Mouse (Mus musculus): ENCODE measurements around the gene Zfp710. TPM values are rescaled to one million over a fixed set of nuclear protein-coding genes. Genes with fewer than 3 reads are reported as not detected.
A peak's percentile ranks its signal among the peaks of the same experiment; 100 is the strongest.

Gene Zfp710
- total and polyA plus RNA-seq, 3 experiments, result 7.6 to 16.2 (median 14.4) TPM

DNA sequence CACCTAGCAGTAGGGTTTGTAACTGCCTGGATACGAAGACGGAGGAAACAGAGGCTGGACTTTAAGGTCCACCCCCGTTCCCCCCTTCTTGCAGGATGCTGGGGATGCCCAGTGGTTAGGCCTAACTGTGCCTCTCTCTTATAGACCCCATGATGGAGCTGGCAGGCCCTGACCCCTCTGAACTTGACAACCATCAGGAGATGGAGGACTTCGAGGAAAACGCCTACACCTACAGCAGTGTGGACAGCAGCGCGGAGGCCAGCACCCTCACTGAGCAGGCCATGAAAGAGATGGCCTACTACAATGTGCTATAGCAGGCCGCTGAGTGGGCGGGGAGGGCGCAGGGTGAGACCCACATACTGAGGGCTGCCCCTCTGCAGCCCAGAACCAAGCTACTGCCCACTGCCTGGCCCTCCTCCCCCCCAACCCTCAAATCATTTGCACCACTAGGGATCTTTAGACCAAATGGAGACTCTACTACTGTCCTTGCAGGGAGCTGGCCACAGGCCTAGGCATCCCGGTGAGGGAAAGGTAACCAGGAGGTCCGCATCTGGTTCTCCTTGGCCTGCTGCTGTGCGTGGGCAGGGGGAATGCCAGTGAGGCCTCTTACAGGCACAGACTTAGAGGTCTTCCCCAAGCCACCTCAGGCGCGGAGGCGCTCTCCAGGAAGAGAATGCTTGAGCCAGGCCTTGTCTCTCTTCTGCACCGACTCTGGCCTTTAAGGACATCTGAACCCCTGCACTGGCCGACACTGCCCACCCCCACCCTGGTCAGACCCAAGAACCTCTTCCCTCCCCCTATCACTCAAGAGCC, 65.8 kb downstream of the Zfp710 start:
- H3K4me3 ChIP-seq (replicated peaks in 1 of 3; ENCODE audit: low read depth in 2 of 3, low read length in 2 of 3, poor library complexity in 1 of 3), result no peak overlapping the region
- peak overlapping the region; percentile 77 for H3K27ac ChIP-seq (ENCODE audit: insufficient read depth, low read depth)
- 0 out of 2 replicates have a peak overlapping the region, but pooled peaks have one; percentile 7 for H3K4me2 ChIP-seq (ENCODE audit: insufficient read depth, low read depth, poor library complexity, severe bottlenecking)
- dilution Hi-C loops (cut with MboI; ENCODE audit: extremely low pct_ligation_motif_present, extremely low pct_unique_long_range_greater_than_20kb, low sequenced_read_pairs), result no loop called here
- peaks cover 20 to 68% of the 10 kb centered on the region in 2 experiments for H3K4me1 ChIP-seq (ENCODE audit: control insufficient read depth in 1 of 2, insufficient read depth in 2 of 2)
- no peaks in the 10 kb centered on the region for H3K79me2 ChIP-seq (replicated peaks; ENCODE audit: control insufficient read depth, extremely low read depth, insufficient read depth, poor library complexity, severe bottlenecking)
- H3K9ac ChIP-seq (ENCODE audit: insufficient read depth, low read depth), result no peak overlapping the region
- no peaks in the 10 kb centered on the region for H3K27me3 ChIP-seq (replicated peaks)
- in situ Hi-C loops (cut with MboI; ENCODE audit: low pct_ligation_motif_present, low pct_unique_long_range_greater_than_20kb, low sequenced_read_pairs), result no loop called here
- no peak for DNase-seq (ENCODE audit: extremely low read depth)
- TF ChIP-seq BHLHE40 (IDR thresholded peaks at IDR 0.05; ENCODE audit: low read depth, low read length), result no peak
- no peak for TF ChIP-seq E2F4 (IDR thresholded peaks at IDR 0.05; ENCODE audit: insufficient replicate concordance, low read depth, low read length)
- no peak for TF ChIP-seq ZC3H11A (IDR thresholded peaks at IDR 0.05; ENCODE audit: low read depth, low read length)
- TF ChIP-seq SIN3A (IDR thresholded peaks at IDR 0.05; ENCODE audit: low read length), result no peak
- no peak for TF ChIP-seq ZKSCAN1 (IDR thresholded peaks at IDR 0.05; ENCODE audit: borderline replicate concordance, low read depth, low read length)
- TF ChIP-seq TCF12 (IDR thresholded peaks at IDR 0.05; ENCODE audit: low read depth, low read length), result no peak
- no peak for TF ChIP-seq MYC (IDR thresholded peaks at IDR 0.05; ENCODE audit: low read depth, low read length)
- no peak for TF ChIP-seq CHD1 (IDR thresholded peaks at IDR 0.05; ENCODE audit: low read depth, low read length)
- TF ChIP-seq MAZ (IDR thresholded peaks at IDR 0.05; ENCODE audit: low read depth, low read length), result no peak
- no peak for TF ChIP-seq CHD2 (IDR thresholded peaks at IDR 0.05; ENCODE audit: low read length)
- TF ChIP-seq RAD21 (IDR thresholded peaks at IDR 0.05; ENCODE audit: low read depth, low read length), result no peak
- TF ChIP-seq TBP (conservative IDR thresholded peaks at IDR 0.05; ENCODE audit: low read depth, low read length), result no peak
- no peak for TF ChIP-seq JUND (conservative IDR thresholded peaks at IDR 0.05; ENCODE audit: low read depth, low read length)
- TF ChIP-seq PAX5 (IDR thresholded peaks at IDR 0.05; ENCODE audit: low read length), result no peak
- TF ChIP-seq ZNF384 (IDR thresholded peaks at IDR 0.05; ENCODE audit: low read depth, low read length), result no peak
- no peak for TF ChIP-seq RCOR1 (conservative IDR thresholded peaks at IDR 0.05; ENCODE audit: low read depth, low read length)
- peaks cover 53 to 77% of the 10 kb centered on the region in 2 experiments for H3K36me3 ChIP-seq (replicated peaks in 1 of 2; ENCODE audit: control insufficient read depth in 1 of 2, insufficient read depth in 1 of 2, low read length in 1 of 2)
- H3K9me3 ChIP-seq (replicated peaks; ENCODE audit: low read length), result peaks cover 6% of the 10 kb centered on the region

DNA sequence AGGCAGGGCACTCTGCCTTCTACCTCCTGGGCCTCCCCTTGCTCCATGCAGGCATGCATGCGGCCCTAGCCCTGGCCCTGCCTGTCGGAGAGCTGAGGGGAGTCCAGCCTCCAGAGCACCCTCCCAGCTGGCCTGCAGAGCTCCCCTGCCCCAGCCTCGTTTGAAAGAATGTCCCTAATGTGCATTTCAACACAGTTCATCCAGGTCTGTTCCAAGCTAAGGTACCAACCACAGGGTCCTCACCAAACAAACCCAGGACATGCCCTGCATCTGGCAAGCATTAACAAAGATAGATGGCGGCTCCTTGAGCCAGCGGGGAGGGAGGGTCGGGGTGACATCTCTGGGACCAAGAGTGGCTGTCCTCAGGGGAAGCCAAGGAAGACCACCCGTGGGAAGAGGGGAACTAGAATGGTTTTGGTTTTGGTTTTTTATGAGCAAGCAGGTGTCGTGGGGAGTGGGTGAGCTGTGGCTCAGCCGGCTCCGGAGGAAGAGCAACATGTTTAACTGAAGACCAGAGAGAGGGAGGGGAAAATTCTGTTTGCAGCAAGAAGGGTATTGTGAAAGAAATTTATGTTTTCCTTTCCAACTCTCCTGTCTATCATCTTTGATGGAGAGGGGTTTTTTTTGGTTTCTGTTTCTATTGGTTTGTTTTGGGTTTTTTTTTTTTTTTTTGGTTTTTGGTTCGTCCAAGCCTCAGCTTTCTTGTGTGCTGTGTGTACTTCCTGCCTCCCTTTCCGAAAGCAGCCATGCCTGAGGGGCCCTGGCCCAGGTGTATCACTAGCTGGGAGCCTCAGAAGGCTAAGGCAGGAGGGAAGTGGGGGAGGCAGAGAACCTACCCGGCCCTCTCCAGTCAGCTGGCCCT, 66.6 kb downstream of the Zfp710 start:
- Histone ChIP-seq H3K27me3 (replicated peaks) (no peaks in the 10 kb centered on the region), H3K4me1 (ENCODE audit: control insufficient read depth in 1 of 2, insufficient read depth in 2 of 2) (peaks cover 20 to 61% of the 10 kb centered on the region in 2 experiments), H3K4me2 (ENCODE audit: insufficient read depth, low read depth, poor library complexity, severe bottlenecking) (peak overlapping the region; percentile 7), H3K4me3 (replicated peaks in 1 of 3; ENCODE audit: low read depth in 2 of 3, low read length in 2 of 3, poor library complexity in 1 of 3) (no peak overlapping the region), H3K79me2 (replicated peaks; ENCODE audit: control insufficient read depth, extremely low read depth, insufficient read depth, poor library complexity, severe bottlenecking) (no peaks in the 10 kb centered on the region), H3K36me3 (replicated peaks in 1 of 2; ENCODE audit: control insufficient read depth in 1 of 2, insufficient read depth in 1 of 2, low read length in 1 of 2) (peaks cover 54 to 77% of the 10 kb centered on the region in 2 experiments), H3K27ac (ENCODE audit: insufficient read depth, low read depth) (peak overlapping the region; percentile 77), H3K9ac (ENCODE audit: insufficient read depth, low read depth) (peak overlapping the region; percentile 11; the same call in 1 of the 2 replicates), H3K9me3 (replicated peaks; ENCODE audit: low read length) (no peaks in the 10 kb centered on the region)
- in situ Hi-C loops (cut with MboI; ENCODE audit: low pct_ligation_motif_present, low pct_unique_long_range_greater_than_20kb, low sequenced_read_pairs), result no loop called here
- dilution Hi-C loops (cut with MboI; ENCODE audit: extremely low pct_ligation_motif_present, extremely low pct_unique_long_range_greater_than_20kb, low sequenced_read_pairs), result no loop called here
- DNase-seq (ENCODE audit: extremely low read depth), result no peak
- 0 out of 2 replicates have a peak, but pooled peaks have one; percentile 29 for TF ChIP-seq TBP (conservative IDR thresholded peaks at IDR 0.05; ENCODE audit: low read depth, low read length)
- TF ChIP-seq CHD2 (IDR thresholded peaks at IDR 0.05; ENCODE audit: low read length), result peak; percentile 65; the same call in 1 of the 2 replicates
- no peak for TF ChIP-seq JUND (conservative IDR thresholded peaks at IDR 0.05; ENCODE audit: low read depth, low read length)
- TF ChIP-seq RAD21 (IDR thresholded peaks at IDR 0.05; ENCODE audit: low read depth, low read length), result no peak
- TF ChIP-seq E2F4 (IDR thresholded peaks at IDR 0.05; ENCODE audit: insufficient replicate concordance, low read depth, low read length), result no peak
- TF ChIP-seq NELFE (IDR thresholded peaks at IDR 0.05; ENCODE audit: low read depth, low read length), result no peak
- no peak for TF ChIP-seq GABPA (IDR thresholded peaks at IDR 0.05; ENCODE audit: insufficient replicate concordance, low read depth, low read length)
- no peak for TF ChIP-seq ZC3H11A (IDR thresholded peaks at IDR 0.05; ENCODE audit: low read depth, low read length)
- TF ChIP-seq POLR2A (IDR thresholded peaks at IDR 0.05; ENCODE audit: low read depth, low read length), result peak; percentile 18; the same call in 1 of the 2 replicates
- TF ChIP-seq SIN3A (IDR thresholded peaks at IDR 0.05; ENCODE audit: low read length), result peak; percentile 81
- no peak for TF ChIP-seq USF2 (conservative IDR thresholded peaks at IDR 0.05; ENCODE audit: low read depth, low read length)
- peak; percentile 68; the same call in 1 of the 2 replicates for TF ChIP-seq MAZ (IDR thresholded peaks at IDR 0.05; ENCODE audit: low read depth, low read length)
- peak; percentile 65; the same call in 1 of the 2 replicates for TF ChIP-seq TCF12 (IDR thresholded peaks at IDR 0.05; ENCODE audit: low read depth, low read length)
- TF ChIP-seq IRF4 (IDR thresholded peaks at IDR 0.05; ENCODE audit: low read depth, low read length), result peak; percentile 51
- TF ChIP-seq MAFK (IDR thresholded peaks at IDR 0.05; ENCODE audit: insufficient replicate concordance, low read length), result 0 out of 2 replicates have a peak, but pooled peaks have one; percentile 37
- TF ChIP-seq ZMIZ1 (IDR thresholded peaks at IDR 0.05; ENCODE audit: low read depth, low read length), result no peak
- TF ChIP-seq MXI1 (IDR thresholded peaks at IDR 0.05; ENCODE audit: low read depth, low read length), result no peak
- TF ChIP-seq SMC3 (IDR thresholded peaks at IDR 0.05; ENCODE audit: low read depth, low read length), result no peak
- TF ChIP-seq EP300 (IDR thresholded peaks at IDR 0.05; ENCODE audit: low read length), result peak; percentile 57
- peak; percentile 62; the same call in 1 of the 2 replicates for TF ChIP-seq MEF2A (IDR thresholded peaks at IDR 0.05; ENCODE audit: borderline replicate concordance, low read depth, low read length)

All from CH12.LX (cell line).